In genomic region chr9:37053041-37053440, GRCm38 (mm10) we compare ENCODE assay signal across 9 mouse cellular contexts.
A peak's percentile ranks its signal among the peaks of the same experiment; 100 is the strongest.
DNase-seq lines count a peak whose midpoint lies in the region; ATAC-seq and TF ChIP-seq lines count a peak whose summit lies in the region.
"Had no signal": no experiment of that assay in that cellular context is flagged by ENCODE, and none has a peak within 500 bp of the region (broad histone marks: within the 10 kb centered on the region; RNA-seq: fewer than 3 reads in every experiment).

No protein-coding gene starts in this region.

- no peak for TF ChIP-seq CTCF in kidney, adult 2 months (conservative IDR thresholded peaks at IDR 0.05; ENCODE audit: insufficient read depth, insufficient read length, low read depth, low read length)

- WGBS in kidney, adult 2 months = 54% methylated on average over 6 of the region's 6 CpGs
- 21% methylated on average over 6 of the region's 6 CpGs for WGBS in embryonic facial prominence, embryonic 14.5 days
- 49% methylated on average over 6 of the region's 6 CpGs for WGBS in hindbrain, embryonic 13.5 days

- peak; percentile 20 for DNase-seq in kidney, adult 2 months
- DNase-seq in kidney, adult 11 months = no peak
- DNase-seq in embryonic facial prominence, embryonic 14.5 days (ENCODE audit: low spot score) = peak; percentile 81
- no peak for DNase-seq in adrenal gland, adult 2 months
- DNase-seq in urinary bladder, adult 18-20 months (ENCODE audit: low spot score in 2 of 2) = no peak
- DNase-seq in right cerebral cortex, adult 2 months (ENCODE audit: low spot score in 2 of 2) = no peak

- peak; percentile 41; the same call in 1 of the 2 replicates for ATAC-seq in embryonic facial prominence, embryonic 14.5 days (ENCODE audit: low read depth)
- ATAC-seq in hindbrain, embryonic 13.5 days (ENCODE audit: low FRiP score) = no peak

- H3K79me2 ChIP-seq in myocyte (ENCODE audit: control insufficient read depth, insufficient read depth) = peaks cover 3% of the 10 kb centered on the region

- H3K9me3 ChIP-seq in embryonic facial prominence, embryonic 14.5 days (ENCODE audit: control insufficient read depth, low read length) = no peaks in the 10 kb centered on the region
- no peaks in the 10 kb centered on the region for H3K9me3 ChIP-seq in hindbrain, embryonic 13.5 days
- H3K9me3 ChIP-seq: G1E had no signal

- H3K4me1 ChIP-seq in kidney, adult 2 months (ENCODE audit: control insufficient read depth, insufficient read depth, low read length) = no peaks in the 10 kb centered on the region
- H3K4me1 ChIP-seq in embryonic facial prominence, embryonic 14.5 days (ENCODE audit: control insufficient read depth, insufficient read depth, low read length) = peaks cover 28% of the 10 kb centered on the region
- H3K4me1 ChIP-seq in hindbrain, embryonic 13.5 days (replicated peaks) = peaks cover 60% of the 10 kb centered on the region

- no peak overlapping the region for H3K9ac ChIP-seq in embryonic facial prominence, embryonic 14.5 days (ENCODE audit: low read depth, low read length)
- H3K9ac ChIP-seq in hindbrain, embryonic 13.5 days = no peak overlapping the region

- H3K4me3 ChIP-seq in kidney, adult 2 months (ENCODE audit: insufficient read depth, low read depth, low read length) = no peak overlapping the region
- H3K4me3 ChIP-seq in embryonic facial prominence, embryonic 14.5 days (ENCODE audit: low read depth, low read length) = no peak overlapping the region
- no peak overlapping the region for H3K4me3 ChIP-seq in hindbrain, embryonic 13.5 days
- H3K4me3 ChIP-seq in myocyte = peak overlapping the region; percentile 6

- no peaks in the 10 kb centered on the region for H3K36me3 ChIP-seq in kidney, adult 2 months (ENCODE audit: control insufficient read depth, insufficient read depth, low read length)
- H3K36me3 ChIP-seq in embryonic facial prominence, embryonic 14.5 days (ENCODE audit: control insufficient read depth, insufficient read depth, low read length) = no peaks in the 10 kb centered on the region
- no peaks in the 10 kb centered on the region for H3K36me3 ChIP-seq in hindbrain, embryonic 13.5 days
- peaks cover 4% of the 10 kb centered on the region for H3K36me3 ChIP-seq in myocyte (ENCODE audit: control insufficient read depth, insufficient read depth)
- H3K36me3 ChIP-seq: G1E had no signal

- no peak for TF ChIP-seq POLR2A in kidney, adult 2 months (IDR thresholded peaks at IDR 0.05; ENCODE audit: low read depth, low read length)
- no peak for TF ChIP-seq POLR2A in myocyte (IDR thresholded peaks at IDR 0.05; ENCODE audit: insufficient read length, low read depth)

- peak overlapping the region; percentile 28 for H3K27ac ChIP-seq in kidney, adult 2 months (ENCODE audit: insufficient read depth, low read depth, low read length)
- H3K27ac ChIP-seq in embryonic facial prominence, embryonic 14.5 days (replicated peaks; ENCODE audit: low read depth, low read length) = peak overlapping the region; percentile 82
- H3K27ac ChIP-seq in hindbrain, embryonic 13.5 days = peak overlapping the region; percentile 80; the same call in 1 of the 2 replicates

- peak overlapping the region; percentile 49; the same call in 1 of the 2 replicates for H3K4me2 ChIP-seq in embryonic facial prominence, embryonic 14.5 days (ENCODE audit: low read depth, low read length)
- no peak overlapping the region for H3K4me2 ChIP-seq in hindbrain, embryonic 13.5 days
- H3K4me2 ChIP-seq in myocyte (ENCODE audit: low read depth) = peak overlapping the region; percentile 65

- H3ac ChIP-seq in myocyte (ENCODE audit: control insufficient read depth, insufficient read length) = no peak overlapping the region

- no peaks in the 10 kb centered on the region for H3K27me3 ChIP-seq in kidney, adult 2 months (replicated peaks; ENCODE audit: control insufficient read depth, insufficient read depth, low read length)
- no peaks in the 10 kb centered on the region for H3K27me3 ChIP-seq in embryonic facial prominence, embryonic 14.5 days (replicated peaks; ENCODE audit: control insufficient read depth, insufficient read depth, low read length)
- H3K27me3 ChIP-seq in hindbrain, embryonic 13.5 days = no peaks in the 10 kb centered on the region
- no peaks in the 10 kb centered on the region for H3K27me3 ChIP-seq in myocyte (ENCODE audit: control insufficient read depth, insufficient read depth, insufficient read length)

TF ChIP-seq in myocyte, 11 proteins besides CTCF, POLR2A, EP300 and RAD21:
- TF ChIP-seq SRF (IDR thresholded peaks at IDR 0.05; ENCODE audit: control insufficient read depth, insufficient read length, low read depth) (no peak), CEBPB (IDR thresholded peaks at IDR 0.05; ENCODE audit: insufficient read depth, poor library complexity, severe bottlenecking) (no peak), TCF3 (IDR thresholded peaks at IDR 0.05; ENCODE audit: insufficient read length, low read depth) (peak; percentile 51), POLR2AphosphoS2 (IDR thresholded peaks at IDR 0.05; ENCODE audit: insufficient read length, low read depth) (no peak), MYOD1 (IDR thresholded peaks at IDR 0.05; ENCODE audit: control insufficient read depth in 1 of 3, insufficient read length in 2 of 3, low read depth in 2 of 3) (peak; percentile 52 to 94 (median 92)), E2F4 (IDR thresholded peaks at IDR 0.05; ENCODE audit: insufficient read depth) (no peak), MYOG (IDR thresholded peaks at IDR 0.05; ENCODE audit: control insufficient read depth in 1 of 3, insufficient read depth in 1 of 3, insufficient read length in 2 of 3, low read depth in 2 of 3) (peak; percentile 27 to 75 (median 61)), TCF12 (IDR thresholded peaks at IDR 0.05; ENCODE audit: insufficient read depth, poor library complexity, severe bottlenecking) (peak; percentile 96)

Comparison
In these comparisons a context has a peak if more than half of its experiments do, and no peak if none do; other contexts are left out.
1. DNase-seq: peak in kidney, adult 2 months (single experiment) and embryonic facial prominence, embryonic 14.5 days (single experiment); none in kidney, adult 11 months (single experiment), adrenal gland, adult 2 months (single experiment), urinary bladder, adult 18-20 months (0 of 2) and right cerebral cortex, adult 2 months (0 of 2).
2. H3K27ac ChIP-seq: peak in every context shown above with its lines; median percentile 82 in embryonic facial prominence, embryonic 14.5 days; 80 in hindbrain, embryonic 13.5 days; 28 in kidney, adult 2 months.